Mouse (Mus musculus): ENCODE results near the gene Ankrd13a.
"Not testable (repeated sequence)": the region's sequence is repeated elsewhere in the genome, so short reads cannot be mapped to it uniquely, and the experiment has no call there.

DNA sequence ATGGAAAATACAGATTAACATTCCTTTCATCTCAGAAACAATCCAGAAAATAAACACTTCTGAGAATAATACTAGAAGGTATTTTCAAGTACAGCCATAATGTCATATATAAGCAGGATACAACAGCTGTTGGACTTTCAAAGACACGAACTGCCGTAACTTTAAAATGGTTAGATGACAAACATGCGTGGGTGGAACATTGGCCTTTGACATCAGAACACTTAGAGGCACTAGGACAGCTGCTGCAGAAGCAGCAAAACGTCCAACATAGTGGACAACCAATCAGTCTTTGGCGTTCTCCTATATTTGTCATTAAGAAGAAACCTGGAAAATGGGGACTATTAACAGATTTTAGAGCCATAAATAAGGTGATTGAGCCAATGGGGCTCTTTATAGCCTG is 66.0 kb downstream of the Ankrd13a start:
- not testable (repeated sequence) for TF ChIP-seq CTCF (IDR thresholded peaks at IDR 0.05; ENCODE audit: control insufficient read depth, insufficient read depth, low read length); POLR2A (IDR thresholded peaks at IDR 0.05; ENCODE audit: borderline replicate concordance, control insufficient read depth, low read depth, low read length)
